Mouse (Mus musculus) heart, postnatal 10 days (tissue): ENCODE results near the gene Wrap53. TPM values are rescaled to one million over a fixed set of nuclear protein-coding genes. Genes with fewer than 3 reads are reported as not detected.
A peak's percentile ranks its signal among the peaks of the same experiment; 100 is the strongest.
"Not testable (repeated sequence)": the region's sequence is repeated elsewhere in the genome, so short reads cannot be mapped to it uniquely, and the experiment has no call there.

Experiments used
- DNase-seq, 2 experiments: peaks; one replicate each; pipeline ENCODE4 v3.0.0; 2021
- intact Hi-C: fragments of 180-260 bp; cut with DNase I; formaldehyde crosslinking; loops from one replicate; pipeline ENCODE4 v1.15.1; 2025
- total RNA-seq, 2 experiments: library from RNA; stranded (reverse); gene quantifications; 2 replicates each; pipeline ENCODE4 v1.2.3; 2021

The Wrap53 gene
- total RNA-seq, 2 experiments from 2014 or later, result 5.9 to 6.8 TPM

DNA sequence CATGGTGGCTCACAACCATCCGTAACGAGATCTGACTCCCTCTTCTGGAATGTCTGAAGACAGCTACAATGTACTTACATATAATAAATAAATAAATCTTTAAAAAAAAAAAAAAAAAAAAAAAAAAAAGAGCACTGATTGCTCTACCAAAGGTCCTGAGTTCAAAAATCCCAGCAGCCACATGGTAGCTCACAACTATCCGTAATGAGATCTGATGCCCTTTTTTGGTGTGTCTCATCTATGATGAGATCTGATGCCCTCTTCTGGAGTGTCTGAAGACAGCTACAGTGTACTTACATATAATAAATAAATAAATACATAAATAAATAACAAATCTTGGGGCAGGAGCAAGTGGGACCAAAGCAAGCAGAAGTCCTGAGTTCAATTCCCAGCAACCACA lies 38.3 kb downstream of the Wrap53 start:
- intact Hi-C loops, DNase-seq: not testable (repeated sequence)

DNA sequence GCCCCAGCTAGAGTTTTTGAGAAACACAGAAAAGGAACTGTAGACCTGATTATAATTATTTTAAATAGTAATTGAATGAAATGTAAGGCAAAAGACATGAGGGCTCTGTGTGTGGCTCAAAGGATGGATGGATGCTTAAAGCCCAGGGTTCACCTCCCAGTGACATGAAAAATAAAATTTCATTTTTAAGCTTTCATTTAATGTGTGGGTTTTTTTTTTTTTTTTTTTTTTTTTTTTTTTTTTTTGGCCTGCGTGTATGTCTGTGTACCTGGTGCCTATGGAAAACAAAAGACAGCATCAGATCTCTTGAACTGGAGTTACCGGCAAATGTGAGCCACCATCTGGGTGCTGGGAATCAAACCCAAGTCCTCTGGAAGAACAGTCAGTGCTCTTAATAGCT lies 39.4 kb downstream of the Wrap53 start:
- intact Hi-C loops, result no loop called here
- no peak for DNase-seq

DNA sequence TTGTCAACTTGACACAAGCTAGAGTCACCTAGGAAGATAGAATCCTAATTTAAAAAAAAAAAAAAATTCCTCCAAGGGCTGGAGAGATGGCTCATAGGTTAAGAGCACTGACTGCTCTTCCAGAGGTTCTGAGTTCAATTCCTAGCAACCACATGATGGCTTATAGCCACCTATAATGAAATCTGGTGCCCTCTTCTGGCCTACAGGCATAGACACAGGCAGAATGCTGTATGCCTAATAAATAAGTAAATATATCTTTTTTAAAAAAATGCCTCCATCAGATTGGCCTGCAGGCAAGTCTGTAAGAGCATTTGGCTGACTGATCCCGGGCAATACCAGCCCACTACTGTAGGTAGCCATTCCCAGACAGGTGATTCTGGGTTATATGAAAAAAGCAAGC lies 45.1 kb downstream of the Wrap53 start:
- intact Hi-C loops, result no loop called here
- DNase-seq, result no peak

DNA sequence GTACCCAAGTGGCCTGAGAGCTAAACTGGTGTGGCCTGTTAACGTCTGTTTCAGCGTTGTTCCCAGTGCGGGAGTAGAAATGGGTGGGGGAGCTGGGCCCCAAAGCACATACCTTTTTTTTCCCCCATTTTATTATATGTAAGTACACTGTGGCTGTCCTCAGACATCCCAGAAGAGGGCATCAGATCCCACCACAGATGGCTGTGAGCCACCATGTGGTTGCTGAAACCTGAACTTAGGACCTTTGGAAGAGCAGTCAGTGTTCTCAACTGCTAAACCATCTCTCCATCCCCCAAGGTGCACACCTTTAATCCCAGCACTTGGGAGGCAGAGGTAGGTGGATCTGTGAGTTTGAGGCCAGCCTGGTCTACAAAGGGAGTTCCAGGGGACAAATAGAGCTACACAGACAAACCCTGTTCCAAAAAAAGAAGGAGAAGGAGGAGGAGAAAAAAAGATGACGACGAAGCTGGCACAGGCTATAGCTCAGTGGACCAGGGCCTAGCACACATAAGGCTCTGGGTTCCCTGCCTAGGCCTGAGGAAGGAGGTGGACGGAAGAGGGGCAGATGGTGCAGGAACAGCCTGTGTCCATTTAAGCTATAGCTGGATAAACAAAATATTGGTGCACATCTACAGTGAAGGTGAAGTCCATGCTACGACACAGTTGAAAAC lies 47.4 kb downstream of the Wrap53 start:
- intact Hi-C loops, result no loop called here

DNA sequence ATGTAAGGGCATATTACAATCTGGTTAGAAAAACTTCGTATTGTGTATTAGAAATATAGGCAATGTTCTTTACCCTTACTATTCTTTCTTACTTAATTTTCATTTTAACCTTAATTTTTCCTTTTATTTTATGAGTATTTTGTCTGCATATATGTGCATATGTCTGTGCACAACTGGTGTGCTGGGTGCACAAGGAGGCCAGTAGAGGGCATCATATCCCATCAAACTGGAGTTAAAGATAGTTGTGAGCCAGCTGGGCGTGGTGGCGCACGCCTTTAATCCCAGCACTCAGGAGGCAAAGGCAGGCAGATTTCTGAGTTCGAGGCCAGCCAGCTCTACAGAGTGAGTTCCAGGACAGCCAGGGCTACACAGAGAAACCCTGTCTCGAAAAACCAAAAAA lies 49.3 kb downstream of the Wrap53 start:
- DNase-seq, intact Hi-C loops: not testable (repeated sequence)

More for the DNA sequence above, 47.4 kb downstream of the Wrap53 start:
- no peak for DNase-seq

DNA sequence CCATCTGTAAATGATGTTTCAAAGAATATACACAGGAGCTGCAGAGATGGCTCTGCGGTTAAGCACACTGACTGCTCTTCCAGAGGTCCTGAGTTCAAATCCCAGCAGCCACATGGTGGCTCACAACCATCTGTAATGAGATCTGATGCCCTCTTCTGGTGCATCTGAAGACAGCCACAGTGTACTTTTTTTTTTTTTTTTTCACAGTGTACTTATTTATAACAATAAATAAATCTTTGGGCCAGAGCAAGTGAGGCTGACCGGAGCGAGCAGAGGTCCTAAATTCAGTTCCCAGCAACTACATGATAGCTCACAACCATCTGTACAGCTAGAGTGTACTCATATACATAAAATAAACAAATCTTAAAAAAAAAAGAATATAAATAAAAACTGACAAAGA lies 49.8 kb downstream of the Wrap53 start:
- intact Hi-C loops, DNase-seq: not testable (repeated sequence)

DNA sequence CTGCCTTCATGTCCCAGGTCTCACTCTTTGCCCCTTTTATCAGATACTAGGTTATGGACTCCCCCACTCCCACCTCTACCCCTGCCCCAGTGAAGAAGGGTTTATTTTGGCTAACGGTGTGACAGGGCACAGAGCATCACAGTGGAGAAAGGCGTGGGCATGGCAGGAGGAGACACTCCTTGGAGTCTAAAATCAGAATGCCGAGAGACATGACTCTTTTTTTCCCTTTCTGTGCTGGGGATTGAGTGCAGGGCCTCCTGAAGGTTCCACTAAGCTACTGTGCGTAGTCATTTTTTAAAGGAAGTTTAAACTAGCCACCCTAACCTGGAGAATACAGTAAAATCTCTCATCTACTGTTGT lies 52.0 kb downstream of the Wrap53 start:
- intact Hi-C loops, result no loop called here
- no peak for DNase-seq

DNA sequence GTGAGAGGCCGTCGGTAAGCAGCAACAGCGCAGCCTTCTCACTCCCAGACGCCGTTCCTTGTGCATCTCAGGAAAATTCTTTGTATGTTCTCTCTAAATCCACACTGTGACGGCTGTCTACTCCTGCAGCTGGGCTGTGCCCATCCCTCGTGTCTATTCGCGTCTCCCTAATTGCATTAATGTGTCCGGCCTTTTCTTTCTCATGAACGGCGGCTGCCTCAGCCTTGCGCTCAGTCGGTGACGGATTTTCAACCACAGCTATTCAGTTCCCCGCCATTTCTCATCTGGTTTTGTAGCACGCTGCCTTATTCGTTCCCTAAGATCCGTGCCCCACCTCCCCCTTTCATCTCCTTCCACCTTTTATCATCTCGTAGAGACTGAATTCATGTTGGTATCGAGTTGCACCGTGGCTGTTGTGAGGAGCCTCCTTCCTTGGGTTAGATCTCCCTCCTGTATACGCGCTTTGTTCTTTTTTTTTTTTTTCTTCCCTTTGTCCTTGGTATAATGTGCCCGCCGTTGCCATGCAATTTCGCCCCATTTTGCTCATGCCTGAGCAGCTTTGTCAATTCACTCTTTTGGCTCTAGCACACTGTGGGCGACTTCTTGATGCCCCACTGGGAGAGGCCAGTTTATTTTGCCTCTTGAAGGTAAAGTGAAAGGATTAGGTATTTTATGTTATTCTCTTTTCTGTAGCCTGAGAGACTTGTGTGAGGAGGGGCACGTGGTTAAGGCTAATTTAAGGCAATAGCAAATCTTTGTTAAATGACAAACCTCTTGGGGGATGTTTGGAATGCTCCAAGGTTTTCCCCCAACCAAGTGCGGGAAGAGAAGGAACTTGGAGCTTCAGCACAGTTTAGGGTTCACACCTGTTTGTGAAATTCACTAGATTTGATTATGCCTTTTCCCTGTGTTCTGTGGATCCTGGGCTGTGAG lies 52.7 kb downstream of the Wrap53 start:
- DNase-seq, result no peak
- intact Hi-C loops, result no loop called here

DNA sequence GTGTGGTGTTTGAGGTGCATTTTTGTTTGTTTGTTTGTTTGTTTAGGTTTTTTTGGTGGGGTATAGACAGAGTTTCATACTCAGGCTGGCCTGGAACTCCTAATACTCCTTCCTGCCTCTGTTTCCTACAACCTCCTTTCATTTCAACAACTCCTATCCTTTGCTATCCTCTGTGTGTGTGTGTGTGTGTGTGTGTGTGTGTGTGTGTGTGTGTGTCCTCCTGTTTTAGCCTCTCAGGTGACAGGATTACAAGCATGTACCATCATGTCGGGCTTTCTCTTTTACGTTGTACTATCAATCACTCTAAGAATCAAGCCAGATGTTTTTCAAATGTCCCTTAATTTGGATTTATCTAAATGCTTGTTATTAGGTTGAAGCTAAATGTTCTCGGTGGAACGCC lies 53.4 kb downstream of the Wrap53 start:
- intact Hi-C loops, result no loop called here
- no peak for DNase-seq

DNA sequence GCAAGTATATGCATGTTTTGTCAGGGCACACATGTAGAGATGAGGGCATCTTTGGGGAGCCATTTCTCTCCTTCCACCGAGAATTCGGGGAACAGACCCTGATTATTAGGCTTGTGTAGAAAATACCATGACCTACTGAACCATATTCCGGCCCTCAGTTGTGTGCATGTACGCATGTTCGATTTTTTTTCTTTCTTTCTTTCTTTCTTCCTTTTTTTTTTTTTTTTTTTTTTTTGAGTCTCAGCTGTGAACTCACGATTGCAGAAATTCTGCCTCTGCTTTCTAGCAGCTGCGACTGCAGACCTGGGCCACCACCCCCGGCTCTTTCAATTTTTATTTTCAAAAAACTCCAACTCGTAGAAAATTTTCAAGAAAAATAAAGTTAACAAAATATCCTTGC lies 54.4 kb downstream of the Wrap53 start:
- intact Hi-C loops, result no loop called here
- no peak for DNase-seq

DNA sequence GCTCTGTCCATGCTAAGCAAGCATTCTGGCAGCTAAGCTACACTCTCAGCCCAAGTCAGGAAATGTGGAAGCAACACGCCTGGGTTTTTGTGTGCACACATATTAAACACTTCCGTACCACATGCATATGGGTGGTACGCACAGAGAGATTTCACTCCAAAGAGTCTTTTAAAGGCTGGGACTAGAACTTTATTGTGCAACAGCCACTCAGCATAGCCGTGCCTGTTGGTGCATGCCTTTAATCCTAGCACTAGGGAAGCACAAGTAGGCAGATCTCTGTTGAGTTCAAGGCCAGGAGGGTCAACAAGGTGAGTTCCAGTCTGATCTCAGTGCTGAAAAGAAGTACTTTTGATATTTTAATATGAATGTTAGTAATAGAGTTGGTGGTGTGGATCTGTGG lies 56.4 kb downstream of the Wrap53 start:
- intact Hi-C loops, result no loop called here
- no peak for DNase-seq

DNA sequence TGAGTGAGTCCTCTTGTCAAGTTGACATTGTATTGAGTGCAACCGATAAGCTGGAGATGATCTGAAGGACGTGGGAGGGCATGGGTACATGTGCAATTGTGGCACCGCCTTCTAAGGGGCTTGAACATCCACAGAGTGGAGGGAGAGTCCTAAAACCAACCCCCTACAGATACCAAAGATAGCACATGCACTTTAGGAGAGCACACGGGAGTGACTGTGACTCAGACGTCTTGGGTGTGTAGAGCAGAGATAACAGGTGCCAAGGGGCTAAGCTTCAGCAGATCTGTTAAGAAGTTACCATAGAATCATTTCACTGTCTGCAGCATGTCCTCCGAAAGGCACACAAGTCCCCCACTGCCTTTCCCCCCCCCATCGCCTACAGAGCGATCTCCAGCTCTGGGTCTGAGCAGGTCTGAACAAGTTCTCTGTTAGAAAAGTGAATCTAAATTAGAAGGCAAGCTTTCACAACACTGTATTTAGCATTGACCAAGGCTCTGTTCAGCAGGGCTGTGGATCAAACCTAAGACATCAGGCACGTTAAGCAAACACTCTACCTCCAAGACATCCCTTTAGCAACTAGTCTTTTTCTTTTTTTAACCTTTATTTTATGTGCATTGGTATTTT lies 58.4 kb downstream of the Wrap53 start:
- intact Hi-C loops, result no loop called here

DNA sequence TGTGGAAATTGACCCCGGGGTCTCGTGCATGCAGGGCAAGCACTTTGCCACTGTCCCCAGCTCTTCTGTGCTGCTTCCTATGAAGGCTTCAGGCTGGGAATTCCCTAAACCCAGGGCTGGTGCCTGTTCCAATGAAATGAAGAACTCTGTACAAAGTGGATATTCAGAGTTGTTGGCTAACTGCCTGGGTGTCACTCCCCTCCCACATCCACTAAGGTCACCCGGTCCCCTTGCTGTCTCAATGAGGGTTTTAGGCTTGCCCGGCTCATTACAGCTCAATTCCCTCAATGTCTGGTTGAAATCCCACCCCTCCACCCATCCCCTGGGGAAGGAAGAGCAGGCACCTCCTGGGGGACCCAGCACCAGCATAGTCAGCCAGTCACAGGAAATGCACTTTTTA lies 60.1 kb downstream of the Wrap53 start:
- DNase-seq, result no peak
- intact Hi-C loops, result loop anchor here (5.0 kb wide), 1 partner anchor 333 kb away; no protein-coding TSS in a partner anchor

More for the DNA sequence above, 58.4 kb downstream of the Wrap53 start:
- no peak for DNase-seq

DNA sequence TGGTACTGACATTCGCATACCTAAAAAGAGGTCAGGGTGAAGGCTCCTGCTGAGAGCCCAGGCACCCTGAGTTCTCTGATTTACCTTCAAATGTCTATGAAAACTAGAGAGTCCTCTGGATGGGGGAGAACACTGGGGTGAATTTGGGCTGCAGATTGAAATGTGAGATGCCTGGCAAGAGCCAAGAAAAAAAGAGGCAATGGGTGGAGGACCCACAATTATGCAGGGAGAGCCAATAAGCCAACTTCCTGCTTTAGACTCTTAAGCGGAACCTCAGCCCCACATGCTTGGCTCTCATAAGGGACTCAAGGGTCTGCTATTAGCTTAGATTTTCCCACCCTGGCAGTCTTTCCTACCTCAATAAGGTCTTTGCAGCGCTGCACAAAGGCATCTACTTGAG lies 63.4 kb downstream of the Wrap53 start:
- DNase-seq, result no peak
- intact Hi-C loops, result loop anchor here (5.0 kb wide), 1 partner anchor 329 kb away; no protein-coding TSS in a partner anchor

DNA sequence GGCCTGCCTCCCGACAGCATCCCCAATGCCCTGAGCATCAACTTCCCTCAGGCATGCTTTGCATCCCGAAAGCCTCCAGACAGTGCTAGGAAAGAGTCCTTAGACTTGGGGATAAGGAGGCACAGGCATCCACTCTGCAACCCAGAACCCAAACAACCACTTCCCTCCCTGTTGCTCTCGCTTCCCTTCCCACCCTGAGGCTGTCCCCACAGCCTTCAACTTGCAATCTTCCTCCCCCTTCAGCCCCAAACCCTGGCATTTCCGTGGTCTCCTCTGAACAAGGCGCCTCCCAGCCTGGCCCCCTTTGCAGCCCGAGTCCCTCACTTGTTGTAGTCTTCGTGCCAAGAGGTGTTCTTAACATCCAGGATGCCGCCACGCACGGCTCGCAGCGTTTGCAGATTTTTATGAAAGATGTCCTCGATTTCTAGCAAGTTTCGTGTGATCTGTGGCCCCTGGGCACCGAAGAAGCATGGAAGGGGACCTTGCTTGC lies 63.9 kb downstream of the Wrap53 start:
- intact Hi-C loops, result loop anchor here (5.0 kb wide), 1 partner anchor 329 kb away; no protein-coding TSS in a partner anchor
- no peak for DNase-seq

DNA sequence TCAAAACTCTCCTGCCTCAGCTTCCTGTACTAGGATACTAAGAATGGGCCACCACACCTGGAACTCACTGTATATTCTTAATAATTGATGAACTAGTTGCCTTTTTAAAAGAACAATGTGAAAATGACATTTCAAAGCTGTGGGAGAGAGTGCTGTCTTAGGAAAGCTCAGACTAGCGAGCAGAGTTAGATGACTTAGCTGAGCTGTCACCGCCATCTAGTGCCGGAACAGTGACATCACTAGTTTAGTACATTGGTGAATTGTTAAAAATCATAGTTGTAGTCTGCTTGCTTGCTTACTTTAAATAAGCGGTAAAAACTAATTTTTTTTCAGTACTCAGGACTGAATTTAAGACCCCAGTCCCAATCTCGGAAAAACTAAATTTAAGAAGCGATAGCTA lies 66.2 kb downstream of the Wrap53 start:
- intact Hi-C loops, result loop anchor here (2.0 kb wide), 3 partner anchors 81 to 245 kb away; no protein-coding TSS in a partner anchor
- peak; percentile 72 to 82 for DNase-seq

Other genes with a start within 250 kb of the Wrap53 start
- gene Rnf227, start 239.8 kb downstream of the Wrap53 start, total RNA-seq, result 1 to 10 TPM in 1 of 2 experiments, under 1 TPM in 1; 0.89 to 1.7 TPM
- gene Chd3, start 210.8 kb downstream of the Wrap53 start, total RNA-seq, result 10 to 100 TPM; 62.0 to 66.7 TPM
- 10 to 100 TPM; 94.1 to 95.0 TPM for gene Naa38, start 184.8 kb downstream of the Wrap53 start, total RNA-seq
- 10 to 100 TPM; 27.5 to 30.2 TPM for gene Cyb5d1, start 184.6 kb downstream of the Wrap53 start, total RNA-seq
- gene Tmem88, start 182.0 kb downstream of the Wrap53 start, total RNA-seq, result 10 to 100 TPM; 53.3 to 54.0 TPM
- gene Kdm6b, start 166.6 kb downstream of the Wrap53 start, total RNA-seq, result 10 to 100 TPM; 48.3 to 52.2 TPM
- gene Dnah2, start 31.1 kb downstream of the Wrap53 start, total RNA-seq, result under 1 TPM; 0.02 to 0.10 TPM
- gene Efnb3, start 20.1 kb downstream of the Wrap53 start, total RNA-seq, result 100 to 1,000 TPM in 1 of 2 experiments, 10 to 100 TPM in 1; 97.6 to 115 TPM
- gene Trp53, start 104 bp upstream of the Wrap53 start, total RNA-seq, result 10 to 100 TPM; 32.5 to 45.2 TPM
- 10 to 100 TPM; 29.9 to 36.5 TPM for gene Atp1b2, start 25.7 kb upstream of the Wrap53 start, total RNA-seq
- gene Shbg, start 37.6 kb upstream of the Wrap53 start, total RNA-seq, result not detected
- 1 to 10 TPM; 4.3 to 4.7 TPM for gene Sat2, start 41.8 kb upstream of the Wrap53 start, total RNA-seq
- 10 to 100 TPM; 72.1 to 78.7 TPM for gene Fxr2, start 52.7 kb upstream of the Wrap53 start, total RNA-seq
- gene Sox15, start 75.1 kb upstream of the Wrap53 start, total RNA-seq, result not detected
- gene Mpdu1, start 82.4 kb upstream of the Wrap53 start, total RNA-seq, result 10 to 100 TPM; 33.1 to 33.7 TPM
- 1 to 10 TPM; 5.8 to 7.8 TPM for gene Cd68, start 85.9 kb upstream of the Wrap53 start, total RNA-seq
- gene Eif4a1, start 92.2 kb upstream of the Wrap53 start, total RNA-seq, result 100 to 1,000 TPM; 389 to 397 TPM
- gene Senp3, start 101.8 kb upstream of the Wrap53 start, total RNA-seq, result 10 to 100 TPM; 48.9 to 49.6 TPM
- gene Tnfsf13, start 105.5 kb upstream of the Wrap53 start, total RNA-seq, result 1 to 10 TPM; 2.1 to 2.4 TPM
- gene Tnfsf12, start 115.6 kb upstream of the Wrap53 start, total RNA-seq, result 10 to 100 TPM; 19.6 to 20.3 TPM
- gene Tnfsfm13, start 115.8 kb upstream of the Wrap53 start, total RNA-seq, result 1 to 10 TPM; 5.1 to 5.2 TPM
- gene Polr2a, start 178.4 kb upstream of the Wrap53 start, total RNA-seq, result 10 to 100 TPM; 44.5 to 47.5 TPM
- gene Slc35g3, start 181.7 kb upstream of the Wrap53 start, total RNA-seq, result under 1 TPM; 0.17 to 0.40 TPM
- gene Zbtb4, start 185.7 kb upstream of the Wrap53 start, total RNA-seq, result 10 to 100 TPM; 42.2 to 43.9 TPM
- 1 to 10 TPM; 5.8 to 7.1 TPM for gene Chrnb1, start 215.7 kb upstream of the Wrap53 start, total RNA-seq
- 1 to 10 TPM; 1.9 to 3.5 TPM for gene Fgf11, start 221.6 kb upstream of the Wrap53 start, total RNA-seq
- 1 to 10 TPM in 1 of 2 experiments, under 1 TPM in 1; 0.94 to 1.2 TPM for gene Tmem102, start 225.4 kb upstream of the Wrap53 start, total RNA-seq
- gene Gm39566, start 235.0 kb upstream of the Wrap53 start, total RNA-seq, result not detected
- not detected for gene Spem2, start 238.2 kb upstream of the Wrap53 start, total RNA-seq
- not detected for gene Spem1, start 241.9 kb upstream of the Wrap53 start, total RNA-seq